Mouse (Mus musculus): ENCODE measurements around the gene Cdc42bpb. TPM values are rescaled to one million over a fixed set of nuclear protein-coding genes. Genes with fewer than 3 reads are reported as not detected.
A peak's percentile ranks its signal among the peaks of the same experiment; 100 is the strongest.

Cdc42bpb gene
- total RNA-seq, 2 experiments from 2014 or later, result 119 to 124 TPM

GRCm38 (mm10) chr12:111343956-111344355 lies 33.6 kb downstream of the Cdc42bpb start:
- DNase-seq (ENCODE audit: low spot score in 2 of 2), result no peak

- no peak for DNase-seq (ENCODE audit: low spot score in 2 of 2)
Measured at GRCm38 (mm10) chr12:111340692-111341091, 36.8 kb downstream of the Cdc42bpb start.

- DNase-seq (ENCODE audit: low spot score in 2 of 2), result no peak
Measured at GRCm38 (mm10) chr12:111337864-111338354, 39.6 kb downstream of the Cdc42bpb start.

- no peak for DNase-seq (ENCODE audit: low spot score in 2 of 2)
Measured at GRCm38 (mm10) chr12:111333020-111333605, 44.4 kb downstream of the Cdc42bpb start.

GRCm38 (mm10) chr12:111332443-111332842 lies 45.1 kb downstream of the Cdc42bpb start:
- no peak for DNase-seq (ENCODE audit: low spot score in 2 of 2)

GRCm38 (mm10) chr12:111331573-111331972 lies 45.9 kb downstream of the Cdc42bpb start:
- DNase-seq (ENCODE audit: low spot score in 2 of 2), result no peak

GRCm38 (mm10) chr12:111329281-111329680 lies 48.2 kb downstream of the Cdc42bpb start:
- no peak for DNase-seq (ENCODE audit: low spot score in 2 of 2)

- no peak for DNase-seq (ENCODE audit: low spot score in 2 of 2)
Measured at GRCm38 (mm10) chr12:111328360-111328759, 49.2 kb downstream of the Cdc42bpb start.

GRCm38 (mm10) chr12:111325744-111326424 lies 51.6 kb downstream of the Cdc42bpb start:
- no peak for DNase-seq (ENCODE audit: low spot score in 2 of 2)

GRCm38 (mm10) chr12:111324949-111325348 lies 52.6 kb downstream of the Cdc42bpb start:
- DNase-seq (ENCODE audit: low spot score in 2 of 2), result no peak

- no peak for DNase-seq (ENCODE audit: low spot score in 2 of 2)
Measured at GRCm38 (mm10) chr12:111324536-111324935, 53.0 kb downstream of the Cdc42bpb start.

- DNase-seq (ENCODE audit: low spot score in 2 of 2), result no peak
Measured at GRCm38 (mm10) chr12:111323423-111323822, 54.1 kb downstream of the Cdc42bpb start.

- no peak for DNase-seq (ENCODE audit: low spot score in 2 of 2)
Measured at GRCm38 (mm10) chr12:111321832-111322231, 55.7 kb downstream of the Cdc42bpb start.

GRCm38 (mm10) chr12:111320549-111320948 lies 57.0 kb downstream of the Cdc42bpb start:
- DNase-seq (ENCODE audit: low spot score in 2 of 2), result no peak

- DNase-seq (ENCODE audit: low spot score in 2 of 2), result peak in 1 of 2 experiments; percentile 30
Measured at GRCm38 (mm10) chr12:111317694-111318093, 59.8 kb downstream of the Cdc42bpb start.

- DNase-seq (ENCODE audit: low spot score in 2 of 2), result no peak
Measured at GRCm38 (mm10) chr12:111314273-111314672, 63.2 kb downstream of the Cdc42bpb start.

- no peak for DNase-seq (ENCODE audit: low spot score in 2 of 2)
Measured at GRCm38 (mm10) chr12:111311775-111312174, 65.7 kb downstream of the Cdc42bpb start.

GRCm38 (mm10) chr12:111309931-111310330 lies 67.6 kb downstream of the Cdc42bpb start:
- DNase-seq (ENCODE audit: low spot score in 2 of 2), result no peak

GRCm38 (mm10) chr12:111309256-111309655 lies 68.3 kb downstream of the Cdc42bpb start:
- DNase-seq (ENCODE audit: low spot score in 2 of 2), result no peak

- no peak for DNase-seq (ENCODE audit: low spot score in 2 of 2)
Measured at GRCm38 (mm10) chr12:111306821-111307220, 70.7 kb downstream of the Cdc42bpb start.

- peak in 1 of 2 experiments; percentile 64 for DNase-seq (ENCODE audit: low spot score in 2 of 2)
Measured at GRCm38 (mm10) chr12:111303702-111304337, 73.7 kb downstream of the Cdc42bpb start.

- DNase-seq (ENCODE audit: low spot score in 2 of 2), result no peak
Measured at GRCm38 (mm10) chr12:111302018-111302345, 75.5 kb downstream of the Cdc42bpb start.

Data from layer of hippocampus, adult 18-20 months (tissue).